Mouse (Mus musculus): Measurements from ENCODE around the gene Egln1.

- TF ChIP-seq POLR2A (IDR thresholded peaks at IDR 0.05; ENCODE audit: low read depth, low read length) (no peak), CTCF (IDR thresholded peaks at IDR 0.05; ENCODE audit: extremely low read depth, insufficient read length, insufficient replicate concordance, low read depth, low read length) (no peak)
These were observed 60.7 kb downstream of the Egln1 start for GRCm38 (mm10) chr8:124888385-124888784.
